Mouse (Mus musculus) CH12.LX (cell line): ENCODE results near the gene Itga9. TPM values are rescaled to one million over a fixed set of nuclear protein-coding genes. Genes with fewer than 3 reads are reported as not detected.

Source experiments
- DNase-seq: peaks from one replicate; pipeline ENCODE4 v3.0.0-alpha.2; 2013; ENCODE audit errors: extremely low read depth
- H3K27ac ChIP-seq: 2 replicates; pipeline ENCODE4 v1.5.1; 2012; ENCODE audit warnings: low read depth, mild to moderate bottlenecking, control low read depth, moderate library complexity; ENCODE audit not compliant: insufficient read depth
- H3K27me3 ChIP-seq: replicated peaks from 2 replicates; pipeline ENCODE3; 2012; ENCODE audit warnings: inconsistent platforms
- H3K36me3 ChIP-seq, 2 experiments: replicated peaks in 1 of 2; 2 replicates each; pipeline versions ENCODE3 to v1.6.1; 2012; ENCODE audit warnings: inconsistent platforms in 1 of 2, low read length in 1 of 2, mild to moderate bottlenecking in 1 of 2, mixed read lengths in 1 of 2, moderate library complexity in 1 of 2; ENCODE audit not compliant: control insufficient read depth in 1 of 2, insufficient read depth in 1 of 2
- H3K4me1 ChIP-seq, 2 experiments: 2 replicates each; pipeline ENCODE4 v1.6.1; 2012; ENCODE audit warnings: inconsistent platforms in 1 of 2, moderate library complexity in 1 of 2; ENCODE audit not compliant: insufficient read depth in 2 of 2, control insufficient read depth in 1 of 2
- H3K4me2 ChIP-seq: 2 replicates; pipeline ENCODE4 v1.6.1; 2012; ENCODE audit warnings: low read depth, mild to moderate bottlenecking, control low read depth; ENCODE audit not compliant: poor library complexity, insufficient read depth, severe bottlenecking
- H3K4me3 ChIP-seq, 3 experiments: fragments of 150-350 bp in 1 of 3; sonication (generic) in 1 of 3; replicated peaks in 1 of 3; 2 replicates each; pipeline versions ENCODE3 to v1.5.1; 2011 to 2012; ENCODE audit warnings: low read depth in 2 of 3, low read length in 2 of 3, mild to moderate bottlenecking in 2 of 3, moderate library complexity in 2 of 3, control low read depth in 1 of 3, improper control_type of control experiment in 1 of 3, inconsistent platforms in 1 of 3, mixed read lengths in 1 of 3; ENCODE audit not compliant: poor library complexity in 1 of 3
- H3K79me2 ChIP-seq: replicated peaks from 2 replicates; pipeline ENCODE4 v1.6.1; 2012; ENCODE audit warnings: mild to moderate bottlenecking, moderate library complexity; ENCODE audit not compliant: control insufficient read depth, poor library complexity, insufficient read depth, severe bottlenecking; ENCODE audit errors: extremely low read depth
- H3K9ac ChIP-seq: 2 replicates; pipeline ENCODE4 v1.6.1; 2012; ENCODE audit warnings: low read depth, mild to moderate bottlenecking, control low read depth, moderate library complexity; ENCODE audit not compliant: insufficient read depth
- H3K9me3 ChIP-seq: replicated peaks from 2 replicates; pipeline ENCODE3; 2012; ENCODE audit warnings: low read length, inconsistent platforms, mixed read lengths
- CHD2 ChIP-seq: IDR thresholded peaks from 2 replicates; pipeline ENCODE4 v1.6.1; 2011; ENCODE audit warnings: low read length, improper control_type of control experiment
- CTCF ChIP-seq, 2 experiments: IDR thresholded peaks in 1 of 2; conservative IDR thresholded peaks in 1 of 2; 2 replicates each; pipeline ENCODE4 v1.5.1; 2011 to 2012; ENCODE audit warnings: low read depth in 2 of 2, low read length in 2 of 2, improper control_type of control experiment in 1 of 2, inconsistent platforms in 1 of 2, mild to moderate bottlenecking in 1 of 2, moderate library complexity in 1 of 2
- GABPA ChIP-seq: IDR thresholded peaks from 2 replicates; pipeline ENCODE4 v1.6.1; 2012; ENCODE audit warnings: low read depth, low read length, improper control_type of control experiment, inconsistent platforms; ENCODE audit not compliant: insufficient replicate concordance
- HCFC1 ChIP-seq: IDR thresholded peaks from 2 replicates; pipeline ENCODE4 v1.6.1; 2012; ENCODE audit warnings: low read depth, mild to moderate bottlenecking, inconsistent platforms, low read length, improper control_type of control experiment
- IRF4 ChIP-seq: IDR thresholded peaks from 2 replicates; pipeline ENCODE4 v1.6.1; 2014; ENCODE audit warnings: low read depth, mild to moderate bottlenecking, inconsistent platforms, low read length, improper control_type of control experiment
- JUN ChIP-seq: IDR thresholded peaks from 2 replicates; pipeline ENCODE4 v1.6.1; 2011; ENCODE audit warnings: low read depth, mild to moderate bottlenecking, low read length, improper control_type of control experiment, moderate library complexity; ENCODE audit not compliant: insufficient read depth
- JUND ChIP-seq: conservative IDR thresholded peaks from 2 replicates; pipeline ENCODE4 v1.6.1; 2011; ENCODE audit warnings: low read depth, low read length, improper control_type of control experiment
- MAFK ChIP-seq: IDR thresholded peaks from 2 replicates; pipeline ENCODE4 v1.6.1; 2011; ENCODE audit warnings: low read length, improper control_type of control experiment; ENCODE audit not compliant: insufficient replicate concordance
- MAX ChIP-seq: IDR thresholded peaks from 2 replicates; pipeline ENCODE4 v1.6.1; 2011; ENCODE audit warnings: low read length, improper control_type of control experiment
- MAZ ChIP-seq: IDR thresholded peaks from 2 replicates; pipeline ENCODE4 v1.6.1; 2012; ENCODE audit warnings: low read depth, mild to moderate bottlenecking, inconsistent platforms, low read length, improper control_type of control experiment, moderate library complexity
- MEF2A ChIP-seq: IDR thresholded peaks from 2 replicates; pipeline ENCODE4 v1.6.1; 2014; ENCODE audit warnings: low read depth, mild to moderate bottlenecking, inconsistent platforms, low read length, improper control_type of control experiment, borderline replicate concordance
- MXI1 ChIP-seq: IDR thresholded peaks from 2 replicates; pipeline ENCODE4 v1.6.1; 2011; ENCODE audit warnings: mild to moderate bottlenecking, low read depth, low read length, improper control_type of control experiment
- MYC ChIP-seq: IDR thresholded peaks from 2 replicates; pipeline ENCODE4 v1.6.1; 2011; ENCODE audit warnings: low read depth, mild to moderate bottlenecking, improper control_type of control experiment, low read length
- NRF1 ChIP-seq: IDR thresholded peaks from 2 replicates; pipeline ENCODE4 v1.6.1; 2014; ENCODE audit warnings: low read depth, mild to moderate bottlenecking, inconsistent platforms, low read length, improper control_type of control experiment, moderate library complexity
- RAD21 ChIP-seq: IDR thresholded peaks from 2 replicates; pipeline ENCODE4 v1.6.1; 2011; ENCODE audit warnings: low read depth, mild to moderate bottlenecking, low read length, improper control_type of control experiment, moderate library complexity
- SIN3A ChIP-seq: IDR thresholded peaks from 2 replicates; pipeline ENCODE4 v1.6.1; 2012; ENCODE audit warnings: low read length, improper control_type of control experiment, inconsistent platforms
- TBP ChIP-seq: conservative IDR thresholded peaks from 2 replicates; pipeline ENCODE4 v1.6.1; 2011; ENCODE audit warnings: low read depth, low read length, improper control_type of control experiment
- USF1 ChIP-seq: IDR thresholded peaks from 2 replicates; pipeline ENCODE4 v1.6.1; 2014; ENCODE audit warnings: low read depth, mild to moderate bottlenecking, inconsistent platforms, low read length, improper control_type of control experiment
- ZC3H11A ChIP-seq: IDR thresholded peaks from 2 replicates; pipeline ENCODE4 v1.6.1; 2012; ENCODE audit warnings: low read depth, mild to moderate bottlenecking, inconsistent platforms, low read length, improper control_type of control experiment
- ZMIZ1 ChIP-seq: IDR thresholded peaks from 2 replicates; pipeline ENCODE4 v1.6.1; 2012; ENCODE audit warnings: low read depth, mild to moderate bottlenecking, inconsistent platforms, low read length, improper control_type of control experiment
- ZNF384 ChIP-seq: IDR thresholded peaks from 2 replicates; pipeline ENCODE4 v1.6.1; 2012; ENCODE audit warnings: low read depth, low read length, improper control_type of control experiment, inconsistent platforms
- dilution Hi-C: fragments of 300-500 bp; cut with MboI; formaldehyde crosslinking; loops from 2 replicates; pipeline ENCODE4 v1.14.3; 2020; ENCODE audit warnings: low sequenced_read_pairs; ENCODE audit not compliant: extremely low pct_unique_long_range_greater_than_20kb, extremely low pct_ligation_motif_present
- in situ Hi-C: fragments of 300-500 bp; cut with MboI; formaldehyde crosslinking; loops from 3 replicates; pipeline ENCODE4 v1.14.3; 2019; ENCODE audit warnings: low sequenced_read_pairs, low pct_ligation_motif_present, low pct_unique_long_range_greater_than_20kb, mixed read lengths
- polyA plus RNA-seq: library from polyadenylated mRNA; unstranded; fragments of >175 nt; gene quantifications from 2 replicates; pipeline ENCODE4 v1.2.1, GENCODE M21; 2012; ENCODE audit warnings: low read depth; ENCODE audit not compliant: insufficient read length
- total RNA-seq, 2 experiments: library from RNA; depleted of rRNA; stranded (reverse); fragments of 300-350 nt in 1 of 2; fragments of >200 nt in 1 of 2; gene quantifications; 2 replicates each; pipeline ENCODE4 v1.2.3; 2012 to 2014

Gene Itga9
- total and polyA plus RNA-seq, 3 experiments = 0.19 TPM; not detected in 2

GRCm38 (mm10) chr9:118571701-118572100, 34.8 kb upstream of the Itga9 start (continued):
- no peak for TF ChIP-seq NRF1

- Histone ChIP-seq H3K9me3 (no peaks in the 10 kb centered on the region), H3K9ac (no peak overlapping the region), H3K79me2 (no peaks in the 10 kb centered on the region), H3K36me3 (peaks cover 69 to 92% of the 10 kb centered on the region in 2 experiments), H3K4me3 (no peak overlapping the region), H3K27me3 (no peaks in the 10 kb centered on the region), H3K27ac (no peak overlapping the region), H3K4me1 (peaks cover 0 to 10% of the 10 kb centered on the region in 2 experiments; a peak in 1 of 4 replicates), H3K4me2 (no peak overlapping the region)
- TF ChIP-seq NRF1 = peak; percentile 45
- TF ChIP-seq ZMIZ1 = no peak
- in situ Hi-C loops (loop anchor here (25.0 kb wide), 2 partner anchors 337 to 487 kb away; partner anchors contain the start of gene Vill), dilution Hi-C loops (no loop called here)
- DNase-seq = no peak
Measured at GRCm38 (mm10) chr9:118574911-118575310, 31.6 kb upstream of the Itga9 start.

- H3K9ac ChIP-seq = no peak overlapping the region
- dilution Hi-C loops = no loop called here
- no peak for DNase-seq
- TF ChIP-seq MXI1 (no peak), ZMIZ1 (no peak), ZNF384 (no peak), MYC (no peak)
- in situ Hi-C loops = loop anchor here (25.0 kb wide), 2 partner anchors 332 to 482 kb away; partner anchors contain the start of gene Vill
- no peak overlapping the region for H3K27ac ChIP-seq
- H3K27me3 ChIP-seq = no peaks in the 10 kb centered on the region
- H3K4me1 ChIP-seq = peaks cover 0 to 15% of the 10 kb centered on the region in 2 experiments; a peak in 2 of 4 replicates
- no peaks in the 10 kb centered on the region for H3K9me3 ChIP-seq
- no peak overlapping the region for H3K4me3 ChIP-seq
- H3K36me3 ChIP-seq = peaks cover 45 to 90% of the 10 kb centered on the region in 2 experiments
- H3K4me2 ChIP-seq = no peak overlapping the region
- H3K79me2 ChIP-seq = no peaks in the 10 kb centered on the region
Measured at GRCm38 (mm10) chr9:118580371-118580770, 26.1 kb upstream of the Itga9 start.

GRCm38 (mm10) chr9:118582757-118583156, 23.7 kb upstream of the Itga9 start:
- Histone ChIP-seq H3K4me3 (no peak overlapping the region), H3K36me3 (peaks cover 33 to 82% of the 10 kb centered on the region in 2 experiments), H3K4me1 (peaks cover 0 to 16% of the 10 kb centered on the region in 2 experiments; a peak in 2 of 4 replicates), H3K4me2 (no peak overlapping the region), H3K9me3 (no peaks in the 10 kb centered on the region), H3K79me2 (no peaks in the 10 kb centered on the region), H3K27me3 (no peaks in the 10 kb centered on the region), H3K27ac (no peak overlapping the region), H3K9ac (no peak overlapping the region)
- dilution Hi-C loops = no loop called here
- DNase-seq = no peak
- in situ Hi-C loops = loop anchor here (25.0 kb wide), 2 partner anchors 330 to 480 kb away; partner anchors contain the start of gene Vill
- TF ChIP-seq SIN3A (no peak), ZC3H11A (no peak), TBP (no peak), HCFC1 (no peak), GABPA (no peak), IRF4 (no peak), MAX (no peak), MAZ (no peak), MYC (no peak), USF1 (no peak), JUN (no peak), MXI1 (no peak), MAFK (no peak), CHD2 (no peak), ZNF384 (no peak), MEF2A (no peak), JUND (no peak), CTCF (conservative IDR thresholded peaks at IDR 0.05 in 1 of 2, IDR thresholded peaks at IDR 0.05 in 1 of 2; ENCODE audit: low read depth in 2 of 2, low read length in 2 of 2) (no peak), RAD21 (no peak)
